Mouse (Mus musculus): Measurements from ENCODE around the gene Rbms2.
A peak's percentile ranks its signal among the peaks of the same experiment; 100 is the strongest.
"Not testable (repeated sequence)": the region's sequence is repeated elsewhere in the genome, so short reads cannot be mapped to it uniquely, and the experiment has no call there.

Gene Rbms2

GRCm38 (mm10) chr10:128193113-128193512, 13.0 kb upstream of the Rbms2 start:
- DNase-seq (ENCODE audit: low spot score), result no peak

- not testable (repeated sequence) for DNase-seq (ENCODE audit: low spot score)
Observed at GRCm38 (mm10) chr10:128192030-128192766, 12.1 kb upstream of the Rbms2 start.

- no peak for DNase-seq (ENCODE audit: low spot score)
Observed at GRCm38 (mm10) chr10:128191472-128191871, 11.4 kb upstream of the Rbms2 start.

- DNase-seq (ENCODE audit: low spot score), result no peak
Observed at GRCm38 (mm10) chr10:128188242-128188877, 8.3 kb upstream of the Rbms2 start.

DNA sequence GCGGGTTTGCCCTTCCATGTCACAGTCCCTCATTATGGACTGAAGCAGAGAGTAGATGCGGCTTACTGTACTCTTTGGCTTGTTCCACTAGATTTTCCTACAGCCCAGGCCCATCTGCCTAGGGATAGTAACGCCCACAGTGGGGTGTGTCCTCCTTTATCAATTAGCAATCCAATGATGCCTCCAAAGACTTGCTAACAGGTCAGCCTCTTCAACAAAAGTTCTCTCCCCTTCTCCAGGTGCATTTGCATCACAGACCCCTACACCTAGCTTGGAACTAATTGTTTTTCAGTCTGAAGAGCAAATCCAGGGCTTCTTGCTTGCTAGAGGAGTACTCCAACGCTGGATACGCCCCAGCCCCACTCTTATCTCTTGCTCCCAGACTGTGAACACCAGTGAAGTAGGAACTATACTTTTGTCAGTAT, 7.1 kb upstream of the Rbms2 start:
- DNase-seq (ENCODE audit: low spot score), result no peak

- peak; percentile 53 for DNase-seq (ENCODE audit: low spot score)
Observed at GRCm38 (mm10) chr10:128185959-128186358, 5.9 kb upstream of the Rbms2 start.

- no peak for DNase-seq (ENCODE audit: low spot score)
Observed at GRCm38 (mm10) chr10:128185277-128185940, 5.3 kb upstream of the Rbms2 start.

DNA sequence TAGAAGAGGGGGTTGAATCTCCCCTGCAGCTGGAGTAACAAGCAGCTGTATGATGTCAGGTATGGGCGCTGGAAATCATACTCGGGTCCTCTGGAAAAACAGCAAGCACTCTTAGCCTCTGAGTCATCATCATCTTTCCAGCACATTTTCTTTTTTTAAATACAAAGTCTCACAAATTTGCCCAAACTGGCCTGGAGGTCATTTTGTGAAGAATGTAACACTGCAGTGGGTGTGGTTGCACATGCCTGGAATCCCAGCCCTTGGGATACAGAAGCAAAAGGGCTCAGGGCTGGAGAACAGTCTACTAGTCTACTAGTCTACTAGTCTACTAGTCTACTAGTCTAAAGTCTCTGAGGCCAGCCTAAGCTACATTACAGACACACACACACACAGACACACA, 4.2 kb upstream of the Rbms2 start:
- no peak for DNase-seq (ENCODE audit: low spot score)

DNA sequence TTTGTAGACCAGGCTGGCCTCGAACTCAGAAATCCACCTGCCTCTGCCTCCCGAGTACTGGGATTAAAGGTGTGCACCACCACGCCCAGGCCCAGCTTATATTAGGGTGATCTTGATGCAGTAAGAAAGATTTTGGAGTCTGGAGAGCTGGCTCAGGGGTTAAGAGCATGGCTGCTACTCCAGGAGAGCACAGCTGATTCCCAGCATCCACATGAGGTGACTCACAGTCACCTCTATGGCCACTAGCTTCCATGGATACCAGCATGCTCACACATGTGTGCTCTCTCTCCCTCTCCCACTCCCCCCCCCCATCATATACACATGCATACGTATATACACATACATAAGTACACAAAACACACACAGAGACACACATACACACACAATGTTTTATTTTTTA, 2.8 kb downstream of the Rbms2 start:
- DNase-seq (ENCODE audit: low spot score), result no peak

- peak; percentile 65 for DNase-seq (ENCODE audit: low spot score)
Observed at GRCm38 (mm10) chr10:128175996-128176755, 3.9 kb downstream of the Rbms2 start.

GRCm38 (mm10) chr10:128175302-128175701, 4.8 kb downstream of the Rbms2 start:
- no peak for DNase-seq (ENCODE audit: low spot score)

DNA sequence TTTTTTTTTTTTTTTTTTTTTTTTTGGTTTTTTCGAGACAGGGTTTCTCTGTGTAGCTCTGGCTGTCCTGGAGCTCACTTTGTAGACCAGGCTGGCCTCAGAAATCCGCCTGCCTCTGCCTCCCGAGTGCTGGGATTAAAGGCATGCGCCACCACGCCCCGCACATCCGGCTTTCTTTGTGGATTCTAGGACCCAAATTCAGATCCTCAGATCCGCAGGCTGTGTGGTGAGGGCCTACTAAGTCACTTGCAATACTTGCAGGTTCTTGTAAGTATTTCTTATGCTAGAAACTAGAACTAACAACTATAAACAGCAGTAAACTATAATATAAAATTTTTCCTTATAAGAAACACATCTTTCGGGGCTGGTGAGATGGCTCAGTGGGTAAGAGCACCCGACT, 8.7 kb downstream of the Rbms2 start:
- DNase-seq (ENCODE audit: low spot score), result not testable (repeated sequence)

- no peak for DNase-seq (ENCODE audit: low spot score)
Observed at GRCm38 (mm10) chr10:128167091-128167490, 13.0 kb downstream of the Rbms2 start.

- not testable (repeated sequence) for DNase-seq (ENCODE audit: low spot score)
Observed at GRCm38 (mm10) chr10:128165726-128166125, 14.4 kb downstream of the Rbms2 start.

- DNase-seq (ENCODE audit: low spot score), result no peak
Observed at GRCm38 (mm10) chr10:128153978-128154377, 26.1 kb downstream of the Rbms2 start.

- peak; percentile 31 for DNase-seq (ENCODE audit: low spot score)
Observed at GRCm38 (mm10) chr10:128150941-128151340, 29.2 kb downstream of the Rbms2 start.

DNA sequence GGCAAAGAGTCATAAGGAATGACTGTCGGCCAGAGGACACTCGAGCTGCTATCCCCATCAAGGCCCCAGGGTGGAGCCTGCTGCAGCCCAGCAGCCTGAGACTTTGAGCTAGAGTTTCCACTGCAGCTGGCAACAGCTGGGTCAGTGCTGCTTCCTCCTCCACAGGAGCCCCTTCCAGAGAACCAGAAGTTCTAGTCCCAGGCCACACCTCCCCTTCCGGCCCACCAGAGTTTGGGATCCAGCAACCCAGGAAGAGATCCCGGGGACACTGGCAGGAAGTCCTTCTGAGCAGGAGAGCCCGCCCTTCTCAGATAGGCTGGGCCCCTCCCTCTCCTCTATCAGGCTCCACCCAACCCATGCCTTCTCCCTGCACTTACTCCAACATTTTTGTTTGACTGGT, 30.5 kb downstream of the Rbms2 start:
- DNase-seq (ENCODE audit: low spot score), result peak; percentile 85

GRCm38 (mm10) chr10:128148789-128149365, 31.2 kb downstream of the Rbms2 start:
- no peak for DNase-seq (ENCODE audit: low spot score)

- DNase-seq (ENCODE audit: low spot score), result no peak
Observed at GRCm38 (mm10) chr10:128144961-128145360, 35.1 kb downstream of the Rbms2 start.

- no peak for DNase-seq (ENCODE audit: low spot score)
Observed at GRCm38 (mm10) chr10:128143659-128144058, 36.4 kb downstream of the Rbms2 start.

- DNase-seq (ENCODE audit: low spot score), result no peak
Observed at GRCm38 (mm10) chr10:128142165-128142564, 37.9 kb downstream of the Rbms2 start.
